Mouse (Mus musculus) layer of hippocampus, adult 18-20 months (tissue): Measurements from ENCODE around the gene Por. TPM values are rescaled to one million over a fixed set of nuclear protein-coding genes. Genes with fewer than 3 reads are reported as not detected.

ENCODE experiments used
- DNase-seq, 2 experiments: peaks; one replicate each; pipeline ENCODE4 v3.0.0; 2022; ENCODE audit warnings: low spot score in 2 of 2
- total RNA-seq, 2 experiments: library from RNA; stranded (reverse); gene quantifications; 2 replicates each; pipeline ENCODE4 v1.2.3; 2021

Por gene
- total RNA-seq, 2 experiments from 2014 or later, result 102 to 109 TPM

DNA sequence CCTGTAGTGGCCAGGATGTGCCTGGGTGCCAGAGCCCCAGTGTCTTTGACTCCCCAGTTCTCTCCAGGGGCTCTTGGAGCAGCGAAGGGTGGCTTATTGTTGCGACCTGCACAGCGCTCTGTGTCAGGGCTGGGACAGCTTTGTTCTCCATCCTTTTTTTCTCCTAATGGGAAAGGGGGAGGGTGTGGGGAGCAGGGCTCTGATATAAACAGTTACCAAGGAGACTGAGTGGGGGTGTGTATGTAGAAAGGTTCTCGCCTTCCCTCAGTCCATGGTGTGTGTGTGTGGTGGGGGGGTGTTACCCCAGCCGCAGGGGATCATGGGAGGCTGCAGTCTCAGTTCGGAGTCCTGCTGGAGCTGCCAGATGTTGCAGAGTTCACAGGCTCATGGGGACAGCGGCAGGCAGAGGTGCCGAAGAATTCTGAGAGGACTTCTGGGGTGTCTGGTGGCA, 55.6 kb downstream of the Por start:
- DNase-seq, result peak; percentile 63 to 77

DNA sequence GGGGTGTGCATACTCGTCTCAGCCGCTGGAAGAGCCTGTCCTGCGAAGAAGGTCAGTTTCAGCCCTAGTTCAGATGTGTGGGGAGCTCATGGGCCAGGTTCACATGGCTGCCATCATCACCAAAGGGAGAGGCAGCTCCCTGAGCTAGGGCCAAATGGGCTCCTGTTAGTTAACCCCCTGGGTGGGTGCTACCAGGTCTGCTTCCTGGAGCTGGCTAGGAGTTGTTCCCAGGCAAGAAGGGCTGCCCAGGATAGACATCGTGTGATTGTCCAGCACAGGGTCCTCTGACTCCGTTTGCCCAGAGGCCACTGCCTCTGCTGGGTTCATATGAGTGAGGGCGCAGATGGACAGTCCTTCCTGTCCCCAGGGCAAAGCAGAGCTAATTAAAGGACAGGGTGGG, 56.2 kb downstream of the Por start:
- no peak for DNase-seq

DNA sequence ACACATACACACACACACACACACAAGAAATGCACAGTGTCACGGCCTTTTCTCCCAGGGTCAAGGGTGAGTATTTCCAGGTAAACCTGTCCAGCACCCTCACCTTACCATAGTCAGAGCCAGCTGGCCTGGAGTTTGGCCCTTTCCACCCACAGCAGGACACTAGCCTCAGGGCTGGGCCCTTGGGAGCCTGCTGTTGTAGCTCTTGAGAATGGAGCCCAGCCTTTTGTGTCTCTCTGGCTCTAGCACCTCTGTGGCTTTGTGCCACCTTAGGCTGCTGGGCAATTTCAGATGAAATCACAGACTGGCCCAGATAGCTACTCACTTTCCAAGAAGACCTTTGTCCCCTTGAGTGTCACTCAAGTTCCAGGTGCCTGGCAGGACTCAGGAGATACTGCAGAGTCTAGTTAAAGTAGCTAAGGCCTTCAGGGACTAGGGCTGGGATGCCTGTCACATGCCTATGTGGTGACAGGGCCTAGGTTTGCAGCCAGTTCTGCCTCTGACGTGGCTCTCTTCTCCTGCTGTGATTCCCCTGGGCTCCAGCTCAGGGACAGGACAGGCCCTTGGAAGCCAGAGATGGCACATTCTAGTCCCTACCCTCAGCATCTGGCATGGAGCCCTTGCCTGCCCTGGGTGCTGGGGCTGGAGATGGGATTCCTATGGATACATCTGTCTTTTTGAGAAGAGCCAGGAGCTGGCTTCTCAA, 57.0 kb downstream of the Por start:
- DNase-seq, result no peak

DNA sequence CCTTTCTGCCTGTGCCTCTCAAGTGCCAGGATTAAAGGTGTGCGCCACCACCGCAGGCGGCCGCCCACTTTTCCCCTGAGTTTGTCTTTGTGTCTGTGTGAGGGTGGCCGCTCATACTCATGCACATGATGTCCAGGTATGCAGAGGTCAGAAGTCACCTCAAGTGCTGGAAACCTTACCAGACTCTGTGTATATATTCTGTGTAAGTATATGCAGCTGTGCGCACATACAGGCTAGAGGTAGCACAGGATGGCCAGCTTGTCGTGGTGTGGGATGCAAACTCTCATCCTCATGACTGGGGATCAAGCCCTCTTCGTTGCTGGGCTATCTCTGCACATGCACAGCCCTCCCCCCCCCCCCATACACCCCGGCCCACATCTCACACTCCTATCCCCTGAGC, 58.0 kb downstream of the Por start:
- DNase-seq, result no peak

DNA sequence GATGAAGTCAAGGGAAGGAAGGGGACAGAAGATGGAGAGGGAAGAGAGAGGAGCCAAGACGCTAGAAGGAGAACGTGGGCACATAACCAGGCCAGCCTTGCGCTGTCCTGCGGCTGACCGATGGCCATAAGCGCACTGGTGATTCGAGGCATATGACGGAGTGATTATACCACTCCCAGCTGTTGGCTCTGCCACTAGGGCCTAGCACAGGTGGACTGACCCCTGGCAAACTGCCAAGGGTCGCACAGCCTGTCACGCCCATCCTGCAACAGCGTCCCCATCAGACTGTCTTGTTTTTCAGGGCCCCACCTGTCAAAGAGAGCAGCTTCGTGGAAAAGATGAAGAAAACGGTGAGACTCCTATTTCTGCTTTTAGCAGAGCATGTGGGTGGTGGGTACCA, 58.5 kb downstream of the Por start:
- DNase-seq, result no peak

DNA sequence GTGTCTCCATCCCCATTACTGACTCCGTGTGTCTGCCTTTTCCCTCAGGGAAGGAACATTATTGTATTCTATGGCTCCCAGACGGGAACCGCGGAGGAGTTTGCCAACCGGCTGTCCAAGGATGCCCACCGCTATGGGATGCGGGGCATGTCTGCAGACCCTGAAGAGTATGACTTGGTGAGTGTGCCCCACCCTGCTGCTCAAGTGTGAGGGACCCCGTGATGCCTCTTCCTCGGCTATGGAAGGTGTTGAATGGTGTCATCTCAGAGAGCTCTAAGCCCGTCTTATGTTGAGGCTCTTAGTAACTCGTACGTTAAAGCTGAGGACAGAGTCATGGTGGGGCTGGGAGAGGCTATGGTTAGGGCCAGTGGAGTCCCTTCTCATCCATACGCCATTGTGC, 59.5 kb downstream of the Por start:
- no peak for DNase-seq

DNA sequence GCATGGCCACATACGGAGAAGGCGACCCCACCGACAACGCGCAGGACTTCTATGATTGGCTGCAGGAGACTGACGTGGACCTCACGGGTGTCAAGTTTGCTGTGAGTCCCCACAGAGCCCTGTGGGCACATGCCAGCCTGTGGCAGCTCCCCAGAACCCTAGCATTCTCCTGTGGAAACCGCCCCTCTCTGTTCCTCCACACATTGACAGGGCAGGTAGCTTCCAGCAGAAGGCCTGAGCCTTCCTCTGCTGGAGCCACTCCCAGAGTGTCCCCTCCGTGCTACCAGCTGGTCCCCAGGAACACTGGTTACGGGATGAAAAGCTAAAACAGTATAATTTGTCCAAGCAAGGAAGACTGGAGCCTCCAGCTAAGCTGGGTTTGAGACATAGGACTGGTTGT, 60.4 kb downstream of the Por start:
- DNase-seq, result no peak

DNA sequence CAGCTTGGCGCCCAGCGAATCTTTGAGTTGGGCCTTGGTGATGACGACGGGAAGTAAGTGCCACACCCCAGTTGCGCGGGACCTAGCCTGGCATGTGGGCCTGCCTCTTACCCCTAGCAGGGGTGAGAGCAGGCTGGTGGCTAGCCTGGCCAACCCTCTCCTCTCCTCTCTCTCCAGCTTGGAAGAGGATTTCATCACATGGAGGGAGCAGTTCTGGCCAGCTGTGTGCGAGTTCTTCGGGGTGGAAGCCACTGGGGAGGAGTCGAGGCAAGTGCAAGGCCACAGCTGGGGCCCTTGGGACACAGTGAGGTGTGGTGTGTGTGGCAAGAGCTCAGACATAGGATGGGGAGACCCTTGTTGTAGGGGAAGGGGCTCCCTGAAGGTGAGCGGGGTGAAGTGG, 61.1 kb downstream of the Por start:
- DNase-seq, result no peak

DNA sequence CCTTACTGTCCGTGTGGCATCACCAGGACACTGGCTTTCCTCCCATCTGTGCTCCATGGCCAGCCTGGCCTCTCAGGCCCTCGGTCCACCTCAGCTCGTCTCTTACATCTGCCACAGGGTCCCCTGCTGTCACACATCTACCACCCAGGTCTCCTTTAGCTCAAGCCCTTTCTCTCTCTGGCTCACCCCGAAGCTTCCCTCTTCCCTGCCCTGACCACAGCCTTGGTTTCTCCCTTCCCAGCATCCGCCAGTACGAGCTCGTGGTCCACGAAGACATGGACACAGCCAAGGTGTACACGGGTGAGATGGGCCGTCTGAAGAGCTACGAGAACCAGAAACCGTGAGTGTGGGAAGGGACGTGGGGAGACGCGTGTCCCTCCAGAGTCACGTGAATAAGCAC, 61.5 kb downstream of the Por start:
- no peak for DNase-seq

DNA sequence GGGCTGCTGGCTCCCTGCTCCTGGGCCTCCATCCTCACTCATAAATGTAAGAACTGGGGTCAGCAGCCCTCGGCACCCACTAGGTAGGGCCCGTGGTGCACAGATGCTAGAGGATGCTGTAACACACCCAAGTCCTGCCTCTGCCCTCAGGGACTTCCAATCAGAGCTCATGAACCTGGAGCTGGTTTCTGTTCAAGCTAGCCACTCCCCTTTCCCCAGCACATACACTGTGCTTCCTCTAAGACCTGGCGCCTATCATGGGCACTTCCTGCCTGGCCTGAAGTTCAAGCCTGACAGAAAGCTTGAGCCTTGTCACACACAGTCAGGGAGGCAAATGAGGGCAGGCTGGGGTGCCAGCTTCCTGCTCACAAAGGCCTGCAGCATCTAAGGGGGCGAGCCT, 63.2 kb downstream of the Por start:
- no peak for DNase-seq

DNA sequence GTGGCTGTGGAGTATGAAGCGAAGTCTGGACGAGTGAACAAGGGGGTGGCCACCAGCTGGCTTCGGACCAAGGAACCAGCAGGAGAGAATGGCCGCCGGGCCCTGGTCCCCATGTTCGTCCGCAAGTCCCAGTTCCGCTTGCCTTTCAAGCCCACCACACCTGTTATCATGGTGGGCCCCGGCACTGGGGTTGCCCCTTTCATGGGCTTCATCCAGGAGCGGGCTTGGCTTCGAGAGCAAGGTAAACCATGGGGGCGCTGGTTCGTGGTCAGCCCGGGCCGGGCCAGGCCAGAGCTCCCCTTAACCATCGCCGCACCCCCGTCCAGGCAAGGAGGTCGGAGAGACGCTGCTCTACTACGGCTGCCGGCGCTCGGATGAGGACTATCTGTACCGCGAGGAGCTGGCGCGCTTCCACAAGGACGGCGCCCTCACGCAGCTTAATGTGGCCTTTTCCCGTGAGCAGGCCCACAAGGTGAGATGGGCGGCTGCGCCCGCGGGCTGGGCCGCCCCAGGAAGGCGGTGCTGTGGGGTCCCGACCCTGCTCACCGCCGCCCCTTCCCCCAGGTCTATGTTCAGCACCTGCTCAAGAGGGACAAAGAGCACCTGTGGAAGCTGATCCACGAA, 64.3 kb downstream of the Por start:
- no peak for DNase-seq

DNA sequence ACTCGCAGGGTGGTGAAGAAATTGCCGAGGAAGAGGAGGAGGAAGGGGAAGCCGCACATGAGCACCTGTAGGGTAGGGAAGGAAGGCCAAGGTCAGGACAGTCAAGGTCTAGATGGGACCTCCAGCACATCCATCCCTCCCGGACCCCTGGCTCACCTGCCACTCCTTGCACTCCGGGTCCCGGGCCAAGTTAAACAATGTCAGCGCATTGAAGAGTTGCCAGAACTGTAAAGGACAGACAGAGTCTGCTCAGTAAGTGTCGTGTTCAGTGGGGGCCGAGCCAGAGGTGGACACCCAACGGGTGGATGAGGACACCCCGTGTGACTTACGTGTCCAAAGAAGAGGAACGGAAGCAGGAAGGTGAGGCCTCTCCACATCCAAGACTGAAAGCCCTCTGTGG, 65.9 kb downstream of the Por start:
- no peak for DNase-seq

DNA sequence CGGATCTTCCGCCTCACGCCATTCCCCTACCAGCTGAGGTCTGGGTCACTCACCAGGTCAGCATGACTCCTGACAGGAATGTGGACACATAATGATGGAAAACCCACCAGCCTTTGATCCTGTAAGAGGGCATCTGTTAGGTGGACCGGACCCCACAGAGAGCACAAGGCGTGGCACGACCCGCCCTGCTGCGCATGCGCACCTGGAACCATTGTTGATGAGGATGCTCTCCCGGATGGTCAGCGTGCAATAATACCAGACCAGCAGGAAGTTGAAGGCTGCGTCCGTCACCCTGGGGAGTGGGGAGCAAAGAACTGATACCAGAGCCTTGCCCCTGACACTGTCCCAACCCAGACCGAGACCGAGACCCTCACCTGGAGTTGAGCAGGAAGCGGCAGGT, 66.7 kb downstream of the Por start:
- no peak for DNase-seq

DNA sequence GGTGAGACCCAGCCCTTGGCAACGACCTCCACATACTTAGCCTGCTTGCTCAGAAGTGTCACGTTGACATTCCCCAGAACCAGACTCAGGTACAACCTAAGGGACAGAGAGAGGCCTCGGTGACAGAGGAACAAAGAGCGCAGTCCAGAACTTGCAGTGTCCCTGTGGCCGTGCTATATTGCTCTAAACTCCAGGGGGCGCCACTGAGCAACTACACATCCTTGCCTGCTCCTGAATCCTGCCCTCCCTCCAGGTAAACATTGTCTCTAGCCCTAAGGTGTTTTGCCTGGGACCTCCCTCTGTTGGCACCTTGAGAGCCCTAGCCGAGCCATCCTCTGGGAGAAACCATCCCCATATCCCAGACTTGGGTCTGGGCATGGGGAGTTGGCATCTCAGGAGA, 67.3 kb downstream of the Por start:
- DNase-seq, result no peak

DNA sequence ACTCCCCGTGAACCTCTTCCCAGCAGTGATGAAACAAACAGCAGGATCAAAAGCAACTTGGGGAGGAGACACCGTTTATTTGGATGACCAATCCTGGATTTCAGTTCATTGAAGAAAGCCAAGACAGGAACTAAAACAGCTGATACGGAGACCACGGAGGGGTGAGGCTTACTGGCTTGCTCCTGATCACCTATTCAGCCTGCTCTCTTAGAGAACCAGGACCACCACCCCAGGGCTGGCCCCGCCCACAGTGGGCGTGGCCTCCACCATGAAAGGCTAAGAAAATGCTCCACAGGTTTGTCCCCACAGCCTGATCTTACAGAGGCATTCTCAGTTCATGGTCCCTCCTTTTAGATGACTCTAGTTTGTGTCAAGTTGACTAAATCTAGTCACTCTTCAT, 68.4 kb downstream of the Por start:
- DNase-seq, result no peak

DNA sequence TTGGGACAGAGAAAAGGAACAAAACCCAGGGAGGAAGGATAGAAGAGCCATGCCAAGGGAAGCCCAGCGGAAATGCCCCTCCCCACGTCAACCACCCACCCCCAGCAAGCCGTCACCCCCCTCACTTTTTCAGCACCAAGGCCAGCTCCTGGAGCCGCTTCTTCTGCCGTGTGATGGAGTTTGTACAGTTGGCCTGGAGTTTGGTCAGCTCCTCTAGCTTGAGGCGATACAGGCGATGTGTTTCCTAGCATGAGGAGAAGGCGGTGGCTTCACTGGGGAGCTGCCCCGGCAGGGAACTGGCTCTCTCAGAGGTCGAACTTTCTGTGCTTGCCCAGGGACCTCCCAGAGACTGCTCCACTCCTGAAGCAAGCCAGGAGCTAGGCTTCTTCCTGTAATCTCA, 72.3 kb downstream of the Por start:
- no peak for DNase-seq

DNA sequence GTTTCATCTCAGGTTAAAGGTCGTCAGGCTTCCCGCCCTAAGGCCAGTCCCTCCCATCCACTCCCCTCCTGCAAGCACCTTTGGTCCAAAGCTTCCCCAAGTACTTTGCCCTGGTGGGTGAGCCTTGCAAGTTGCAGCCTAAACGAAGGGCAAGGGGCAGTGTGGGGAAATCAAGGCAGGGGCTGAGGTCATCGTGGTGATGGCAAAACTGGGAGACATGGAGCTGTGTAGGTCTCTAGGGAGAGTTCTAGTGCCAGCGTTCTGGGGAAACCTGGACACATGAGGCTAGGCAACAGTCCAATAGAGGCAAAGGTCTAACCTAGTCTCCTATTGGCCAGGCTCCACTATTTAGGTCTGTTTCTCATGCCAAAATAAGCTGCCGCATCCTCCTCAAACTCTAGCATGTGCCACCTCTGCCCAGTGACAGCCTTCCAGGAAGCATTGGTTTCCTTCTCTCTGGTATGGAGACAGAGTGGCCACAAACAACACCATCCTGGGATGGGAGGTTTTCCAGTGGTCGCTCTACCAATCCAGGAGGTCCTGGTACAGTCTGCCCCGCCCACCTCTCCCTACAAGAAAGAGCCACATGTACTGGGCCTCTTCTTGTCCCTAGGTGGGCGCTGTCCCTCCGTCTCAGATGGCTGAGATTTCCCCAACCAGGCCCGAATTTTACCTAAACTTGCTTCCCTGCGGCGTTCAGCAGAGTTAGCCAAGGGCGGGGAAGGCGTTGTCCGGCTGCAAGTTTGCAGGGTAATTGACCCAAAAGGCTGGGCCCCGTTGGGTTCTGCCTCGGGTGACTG, 73.3 kb downstream of the Por start:
- no peak for DNase-seq

DNA sequence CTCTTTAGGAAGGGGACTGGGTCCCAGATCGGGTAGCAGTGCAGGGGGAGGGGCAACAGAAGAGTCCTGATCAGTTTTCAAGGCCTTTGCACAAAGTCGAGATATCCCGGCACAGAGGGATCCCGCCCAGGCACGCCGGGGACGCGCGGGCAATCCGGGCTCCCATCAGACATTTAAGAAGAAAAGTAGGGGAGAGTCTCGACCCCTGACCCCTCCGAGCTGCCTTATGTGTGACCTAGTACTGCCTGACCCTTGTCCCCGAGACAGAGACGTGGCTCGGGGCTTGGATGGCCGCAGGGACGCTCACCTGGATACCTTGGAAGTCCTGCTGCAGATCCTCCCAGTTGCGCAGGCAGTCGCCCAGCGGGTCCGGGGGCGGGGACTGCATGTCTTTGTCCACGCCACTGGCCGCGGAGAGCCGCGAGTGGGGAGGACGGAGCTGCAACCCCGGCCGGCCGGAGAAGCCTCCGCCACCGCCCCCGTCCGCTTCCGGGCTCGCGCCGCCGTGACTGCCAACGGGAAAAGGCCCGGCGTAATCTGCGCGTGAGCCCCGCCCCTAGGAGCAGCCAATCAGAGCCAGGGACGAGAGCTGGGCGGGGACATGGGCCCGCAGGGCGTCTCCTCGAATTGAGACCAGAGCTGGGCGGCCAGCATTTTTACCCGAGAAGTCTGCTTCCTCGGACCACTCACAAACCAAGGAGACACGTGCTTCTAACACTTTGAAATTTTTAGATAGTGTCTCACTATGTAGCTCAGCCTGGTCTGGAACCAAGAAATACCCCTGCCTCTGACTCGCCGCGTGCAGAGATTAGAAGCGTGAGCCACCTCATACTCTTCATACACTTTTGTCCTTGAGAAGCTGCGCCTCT, 74.1 kb downstream of the Por start, which contains the start of gene Tmem120a:
TSS of gene Tmem120a (minus strand) at position 708 of the 869 bp plus-strand sequence.
- peak; percentile 90 to 96 for DNase-seq

DNA sequence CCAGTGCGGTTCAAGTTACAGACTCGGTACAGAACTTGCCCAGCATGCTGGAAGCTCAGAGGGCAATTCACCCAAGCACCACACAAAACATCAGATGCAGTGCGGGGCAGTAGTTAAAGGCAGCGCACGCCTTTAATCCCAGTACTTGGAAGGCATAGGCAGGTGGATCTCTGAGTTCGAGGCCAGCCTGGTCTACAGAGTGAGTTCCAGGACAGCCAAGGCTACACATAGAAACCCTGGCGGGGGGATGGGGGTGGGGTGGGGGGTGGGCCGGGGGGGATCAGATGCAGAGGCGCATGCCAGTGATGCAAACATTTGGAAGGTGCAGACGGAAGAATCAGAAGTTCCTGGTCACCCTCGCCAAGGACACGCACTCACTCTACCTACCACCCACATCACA, 74.9 kb downstream of the Por start:
- DNase-seq, result no peak

DNA sequence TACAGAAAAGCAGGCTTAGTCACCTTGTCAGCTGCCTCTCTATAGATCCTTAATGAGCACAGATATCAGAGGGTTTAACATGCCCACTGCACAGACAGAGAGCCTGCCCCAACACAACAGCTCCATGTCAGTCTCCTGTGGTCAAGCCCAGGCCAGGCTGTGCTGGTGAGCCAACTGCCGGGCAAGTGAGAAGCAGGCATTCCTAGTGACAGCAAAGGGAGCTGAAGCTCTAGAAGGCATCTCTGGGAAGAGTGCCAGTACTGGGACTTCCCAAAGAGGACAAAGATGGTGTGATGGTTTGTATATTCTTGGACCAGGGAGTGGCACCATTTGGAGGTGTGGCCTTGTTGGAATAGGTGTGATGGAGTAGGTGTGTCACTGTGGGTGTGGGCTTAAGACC, 81.2 kb downstream of the Por start:
- no peak for DNase-seq

DNA sequence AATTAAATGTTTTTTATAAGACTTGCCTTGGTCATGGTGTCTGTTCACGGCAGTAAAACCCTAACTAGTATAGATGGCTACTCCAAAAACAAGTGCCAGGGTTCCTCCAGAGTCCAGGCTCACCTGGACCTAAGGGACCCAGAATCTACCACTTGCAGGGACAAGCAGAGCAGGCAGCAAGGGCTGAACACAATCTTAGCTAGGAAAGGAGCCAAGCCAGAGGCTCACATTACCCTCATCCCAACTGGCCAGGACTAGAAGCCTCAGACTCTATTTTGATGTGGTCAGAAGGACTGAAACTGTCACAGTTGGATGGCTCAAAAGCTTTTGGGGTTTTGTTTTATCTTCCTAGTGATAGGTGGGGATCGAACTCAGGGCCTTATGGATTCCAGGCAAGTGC, 81.8 kb downstream of the Por start:
- DNase-seq, result no peak
